Mouse (Mus musculus) MEL-GATA-1-ER (cell line): ENCODE measurements around the gene Defb19.

ENCODE experiments used
- DNase-seq: peaks from one replicate; pipeline ENCODE4 v3.0.0-alpha.2; 2012; ENCODE audit warnings: low read depth; ENCODE audit errors: extremely low read depth

The Defb19 gene

DNA sequence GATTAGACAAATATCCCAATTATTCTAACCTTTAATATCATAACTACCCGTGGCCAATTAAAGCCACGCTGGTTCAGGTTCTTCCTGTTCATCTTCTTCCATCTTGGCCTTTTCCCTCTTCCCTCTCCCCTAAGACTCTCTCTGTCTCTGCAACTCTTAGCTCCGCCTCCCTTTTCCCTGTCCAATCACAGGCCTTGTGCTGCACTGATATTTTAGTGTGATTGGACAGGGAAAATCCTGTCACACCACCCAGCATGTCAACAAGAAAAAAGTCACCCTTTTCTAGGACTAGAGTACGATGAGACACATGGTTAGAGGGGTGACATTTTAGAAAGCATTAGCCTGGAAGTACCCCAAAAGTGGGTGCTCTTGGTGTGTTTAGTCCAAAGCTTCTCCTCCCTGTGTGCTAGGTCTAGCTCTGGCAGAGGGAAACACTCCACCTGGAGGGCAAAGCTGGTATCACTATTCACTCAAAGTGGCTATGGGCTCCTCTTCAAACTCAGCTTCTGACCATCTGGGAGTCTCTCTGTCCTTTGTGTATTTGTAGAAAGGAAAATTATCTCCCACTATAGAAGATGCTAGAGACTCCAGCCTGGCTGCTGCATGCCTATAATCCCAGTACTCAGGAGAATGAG lies 6.9 kb upstream of the Defb19 start:
- peak; percentile 39 for DNase-seq

- no peak for DNase-seq
These were observed 500 bp upstream of the Defb19 start for GRCm38 (mm10) chr2:152580612-152581011.

GRCm38 (mm10) chr2:152573484-152573883 lies 6.6 kb downstream of the Defb19 start:
- DNase-seq, result no peak

- DNase-seq, result no peak
These were observed 7.9 kb downstream of the Defb19 start, which contains the start of gene Defb21 for GRCm38 (mm10) chr2:152572114-152572794. Defb21 (plus strand) TSS chr2:152572744.

GRCm38 (mm10) chr2:152570313-152570712 lies 9.8 kb downstream of the Defb19 start:
- DNase-seq, result no peak

GRCm38 (mm10) chr2:152569881-152570280 lies 10.2 kb downstream of the Defb19 start:
- DNase-seq, result no peak

- no peak for DNase-seq
These were observed 11.1 kb downstream of the Defb19 start, which contains the start of gene Gm17416 for GRCm38 (mm10) chr2:152569038-152569437. Gm17416 (plus strand) TSS chr2:152569338.

DNA sequence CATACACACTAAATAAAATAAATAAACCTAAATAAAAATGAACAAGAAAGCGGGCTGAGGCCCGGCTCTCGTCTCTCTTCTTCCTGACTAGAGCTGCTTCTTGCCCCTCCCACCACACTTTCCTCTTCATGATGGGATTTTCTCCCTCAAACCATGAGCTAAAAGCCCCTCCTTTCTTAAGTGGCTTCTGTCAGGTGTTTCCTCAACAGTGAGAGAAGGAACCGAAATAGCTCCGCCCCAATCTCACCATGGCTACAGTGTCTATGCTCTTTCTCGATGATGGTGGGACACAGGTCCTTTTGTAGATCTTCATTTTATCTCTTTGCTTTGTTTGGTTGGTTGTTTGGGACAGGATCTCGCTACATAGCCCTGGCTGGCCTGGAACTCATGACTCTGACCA lies 23.5 kb downstream of the Defb19 start:
- DNase-seq, result no peak

GRCm38 (mm10) chr2:152553774-152554423 lies 26.2 kb downstream of the Defb19 start:
- no peak for DNase-seq

- no peak for DNase-seq
These were observed 32.0 kb downstream of the Defb19 start for GRCm38 (mm10) chr2:152548124-152548523.

GRCm38 (mm10) chr2:152544691-152545090 lies 35.4 kb downstream of the Defb19 start:
- DNase-seq, result peak; percentile 26

- DNase-seq, result no peak
These were observed 36.6 kb downstream of the Defb19 start for GRCm38 (mm10) chr2:152543478-152543877.

DNA sequence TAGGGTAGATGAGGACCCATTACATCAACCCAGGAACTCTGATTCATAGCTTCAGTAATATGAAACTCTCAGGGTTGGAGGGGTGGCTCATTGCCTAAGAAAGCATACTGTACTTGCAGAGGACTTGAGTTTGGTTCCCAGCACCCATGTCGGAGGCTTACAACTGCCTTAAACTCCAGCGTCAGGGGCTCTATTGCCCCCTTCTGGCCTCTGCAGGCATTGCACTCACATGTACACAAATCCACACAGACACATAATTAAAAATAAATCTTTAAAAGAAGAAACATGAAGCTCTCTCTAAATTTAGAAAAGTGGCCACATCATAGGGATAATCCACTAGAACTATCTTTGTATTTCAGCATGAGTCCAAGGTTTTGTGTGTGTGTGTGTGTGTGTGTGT lies 37.2 kb downstream of the Defb19 start:
- DNase-seq, result no peak

DNA sequence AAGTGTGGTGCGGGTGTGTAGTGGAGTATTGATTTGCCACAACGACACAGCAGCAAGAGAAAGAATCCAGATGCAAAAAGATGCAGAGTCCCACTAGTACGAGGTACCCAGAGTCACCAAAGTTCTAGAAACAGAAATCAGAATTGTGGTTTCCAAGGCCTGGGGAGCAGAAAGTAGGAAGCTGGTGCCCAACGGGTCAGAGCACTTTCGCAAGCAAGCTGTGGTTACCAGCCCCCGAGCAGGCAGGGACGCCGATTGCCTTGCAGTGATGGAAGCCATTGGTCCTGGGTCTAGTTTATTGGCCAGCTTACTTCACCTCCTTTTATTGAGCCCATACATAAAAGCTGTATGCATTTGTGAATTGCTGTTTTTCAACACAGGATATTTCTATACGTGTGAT lies 38.1 kb downstream of the Defb19 start:
- no peak for DNase-seq

DNA sequence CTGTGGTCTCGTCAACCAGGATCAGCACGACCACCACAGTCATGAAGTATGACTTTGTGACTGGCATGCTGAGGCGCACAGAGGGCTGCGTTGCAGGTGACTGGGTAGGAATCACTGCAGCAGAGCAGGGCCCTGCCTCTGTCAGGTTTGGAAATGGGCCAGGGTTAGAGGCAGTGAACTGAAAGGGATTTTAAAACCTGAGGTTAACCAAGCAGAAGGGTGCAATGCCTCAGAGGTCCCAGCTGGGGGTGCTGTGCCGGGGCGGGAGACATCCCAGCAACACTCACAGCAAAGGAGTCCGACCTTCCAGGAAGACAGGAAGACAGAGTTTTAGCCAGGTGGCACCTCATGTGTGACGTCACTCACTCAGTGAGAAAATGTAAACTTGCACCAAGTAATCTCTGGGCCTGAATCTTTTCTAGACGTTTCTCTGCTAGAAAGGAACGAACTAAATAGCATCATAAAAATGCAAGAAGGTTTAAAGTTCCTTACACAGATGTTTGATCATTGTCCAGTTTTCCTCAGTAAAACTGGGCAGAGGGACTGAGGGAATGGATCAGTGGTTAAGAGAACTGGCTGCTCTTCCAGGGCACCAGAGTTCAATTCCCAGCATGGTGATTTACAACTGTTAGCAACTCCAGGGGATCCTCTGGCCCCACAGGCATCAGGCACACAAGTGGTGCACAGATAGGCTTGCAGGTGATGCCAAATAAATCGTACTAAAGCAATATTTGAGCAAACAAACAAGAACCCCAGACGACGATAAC lies 40.0 kb downstream of the Defb19 start, which contains the start of gene Defb29:
Gene Defb29 (minus strand): TSS at position 155 of the 767 bp plus-strand sequence.
- DNase-seq, result no peak
